Mouse (Mus musculus) liver, adult 2 months (tissue): ENCODE measurements at regions not wholly inside any gene's neighbourhood (a gene's known extent, or its start where the extent isn't known, plus 50 kb on each side); places are given as distances from the start of the nearest gene placed in this dataset.

ENCODE experiments used
- DNase-seq: peaks from one replicate; pipeline ENCODE4 v3.0.0-alpha.2; 2011; ENCODE audit warnings: low read depth, low spot score; ENCODE audit errors: extremely low read depth
- H3K27ac ChIP-seq: fragments of 200-500 bp; replicated peaks from 2 replicates; pipeline ENCODE4 v1.5.1; 2012; ENCODE audit warnings: low read depth, mild to moderate bottlenecking, control low read depth, inconsistent platforms, low read length; ENCODE audit not compliant: insufficient read depth
- H3K27me3 ChIP-seq: fragments of 200-500 bp; 2 replicates; pipeline ENCODE4 v1.6.1; 2012; ENCODE audit warnings: mild to moderate bottlenecking, moderate library complexity, low read length, inconsistent platforms; ENCODE audit not compliant: control insufficient read depth, insufficient read depth
- H3K36me3 ChIP-seq: fragments of 200-500 bp; 2 replicates; pipeline ENCODE4 v1.6.1; 2012; ENCODE audit warnings: low read length, inconsistent platforms; ENCODE audit not compliant: control insufficient read depth, insufficient read depth
- H3K4me1 ChIP-seq: fragments of 200-500 bp; 2 replicates; pipeline ENCODE4 v1.6.1; 2011; ENCODE audit warnings: low read length; ENCODE audit not compliant: control insufficient read depth, insufficient read depth
- H3K4me3 ChIP-seq: fragments of 200-500 bp; 2 replicates; pipeline ENCODE4 v1.5.1; 2011; ENCODE audit warnings: low read depth, mild to moderate bottlenecking, control low read depth, low read length, moderate library complexity; ENCODE audit not compliant: insufficient read depth
- H3K79me2 ChIP-seq: fragments of 200-500 bp; 2 replicates; pipeline ENCODE4 v1.6.1; 2012; ENCODE audit warnings: inconsistent platforms, mild to moderate bottlenecking, low read length, moderate library complexity; ENCODE audit not compliant: control insufficient read depth, insufficient read depth
- H3K9ac ChIP-seq: fragments of 200-500 bp; 2 replicates; pipeline ENCODE4 v1.6.1; 2012; ENCODE audit warnings: low read depth, mild to moderate bottlenecking, control low read depth, inconsistent platforms, low read length
- CTCF ChIP-seq: fragments of 200-500 bp; IDR thresholded peaks from 2 replicates; pipeline ENCODE4 v1.5.1; 2011; ENCODE audit warnings: low read depth, low read length, control low read depth
- POLR2A ChIP-seq: fragments of 200-500 bp; IDR thresholded peaks from 2 replicates; pipeline ENCODE4 v1.6.1; 2011; ENCODE audit warnings: low read length, control low read depth; ENCODE audit not compliant: insufficient read depth; ENCODE audit errors: extremely low read depth
- WGBS: fragments of 180-500 bp; shearing (Covaris S2); methylation state at CpG from one replicate; pipeline ENCODE4 v1.1.7; 2018; 5-methylcytosine and 5-hydroxymethylcytosine counted together

GRCm38 (mm10) chr4:127854776-127855409 is 115.9 kb downstream of the CK137956 start:
- Histone ChIP-seq H3K79me2 (no peaks in the 10 kb centered on the region), H3K4me3 (no peak overlapping the region), H3K36me3 (no peaks in the 10 kb centered on the region), H3K27ac (no peak overlapping the region), H3K4me1 (no peaks in the 10 kb centered on the region), H3K27me3 (no peaks in the 10 kb centered on the region), H3K9ac (no peak overlapping the region)
- TF ChIP-seq POLR2A = no peak
- 71% methylated on average over 3 of the region's 3 CpGs for WGBS
- DNase-seq = no peak

GRCm38 (mm10) chr4:127849306-127849705 is 121.4 kb downstream of the CK137956 start:
- 77% methylated on average over 5 of the region's 5 CpGs for WGBS
- no peaks in the 10 kb centered on the region for H3K4me1 ChIP-seq
- no peaks in the 10 kb centered on the region for H3K27me3 ChIP-seq
- no peak overlapping the region for H3K4me3 ChIP-seq
- DNase-seq = no peak
- H3K79me2 ChIP-seq = no peaks in the 10 kb centered on the region
- TF ChIP-seq CTCF = no peak
- TF ChIP-seq POLR2A = no peak
- no peak overlapping the region for H3K9ac ChIP-seq
- no peak overlapping the region for H3K27ac ChIP-seq
- H3K36me3 ChIP-seq = no peaks in the 10 kb centered on the region

- H3K27me3 ChIP-seq = no peaks in the 10 kb centered on the region
- DNase-seq = no peak
- no peak overlapping the region for H3K27ac ChIP-seq
- H3K79me2 ChIP-seq = no peaks in the 10 kb centered on the region
- H3K4me1 ChIP-seq = no peaks in the 10 kb centered on the region
- TF ChIP-seq CTCF (no peak), POLR2A (no peak)
- no peak overlapping the region for H3K9ac ChIP-seq
- H3K4me3 ChIP-seq = no peak overlapping the region
- no peaks in the 10 kb centered on the region for H3K36me3 ChIP-seq
- 47% methylated on average over 3 of the region's 3 CpGs for WGBS
Measured at GRCm38 (mm10) chr4:127846321-127846720, 124.4 kb downstream of the CK137956 start.

DNA sequence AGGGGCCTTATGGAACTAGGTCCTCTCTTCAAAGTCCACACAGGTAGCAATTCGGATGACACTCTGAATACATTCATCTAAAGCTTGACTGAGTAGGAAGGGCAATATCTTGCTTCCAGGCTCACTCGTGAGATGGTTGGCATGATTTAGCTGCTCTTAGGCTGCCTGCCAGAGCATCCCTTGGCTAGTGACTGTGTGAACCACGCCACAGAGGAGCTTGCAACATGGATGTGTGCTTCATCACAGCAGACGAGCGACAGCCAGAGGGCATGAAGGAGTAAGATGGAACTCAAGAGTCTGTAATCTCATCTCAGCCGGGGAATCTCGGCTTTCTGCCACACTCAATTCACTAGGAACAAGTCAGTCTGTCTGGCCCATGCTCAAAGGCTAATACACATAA is 127.3 kb downstream of the CK137956 start:
- TF ChIP-seq POLR2A (no peak), CTCF (no peak)
- no peaks in the 10 kb centered on the region for H3K4me1 ChIP-seq
- no peaks in the 10 kb centered on the region for H3K27me3 ChIP-seq
- no peak overlapping the region for H3K4me3 ChIP-seq
- H3K79me2 ChIP-seq = no peaks in the 10 kb centered on the region
- 70% methylated on average over 7 of the region's 7 CpGs for WGBS
- no peaks in the 10 kb centered on the region for H3K36me3 ChIP-seq
- H3K27ac ChIP-seq = no peak overlapping the region
- no peak for DNase-seq
- no peak overlapping the region for H3K9ac ChIP-seq

- H3K4me3 ChIP-seq = no peak overlapping the region
- no peaks in the 10 kb centered on the region for H3K36me3 ChIP-seq
- H3K79me2 ChIP-seq = no peaks in the 10 kb centered on the region
- H3K9ac ChIP-seq = no peak overlapping the region
- H3K27me3 ChIP-seq = no peaks in the 10 kb centered on the region
- no peak overlapping the region for H3K27ac ChIP-seq
- TF ChIP-seq CTCF (no peak), POLR2A (no peak)
- no peaks in the 10 kb centered on the region for H3K4me1 ChIP-seq
- 77% methylated on average over 6 of the region's 6 CpGs for WGBS
- DNase-seq = no peak
Measured at GRCm38 (mm10) chr4:127833668-127834067, 137.1 kb downstream of the CK137956 start.

DNA sequence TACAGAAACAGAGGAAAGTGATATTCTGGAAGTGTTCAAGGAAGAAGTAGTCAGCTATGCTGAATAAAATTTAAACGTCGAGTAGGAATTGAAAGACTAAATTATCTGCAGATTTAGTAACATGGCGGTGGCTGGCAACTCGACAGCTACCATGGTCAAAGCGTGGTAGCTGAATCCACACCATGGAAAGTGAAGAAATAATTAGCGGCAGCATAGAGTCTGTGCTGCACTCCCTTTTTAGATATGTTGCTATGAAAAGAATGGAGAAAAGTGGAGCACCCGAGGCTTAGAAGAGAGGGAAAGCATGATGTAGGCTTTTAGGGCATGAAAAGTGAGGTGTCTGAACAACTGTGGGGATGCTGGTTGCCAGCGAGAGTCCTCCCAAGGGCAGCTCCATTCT is 143.8 kb downstream of the CK137956 start:
- 85% methylated on average over 8 of the region's 8 CpGs for WGBS
- TF ChIP-seq CTCF = no peak
- no peak for TF ChIP-seq POLR2A
- no peaks in the 10 kb centered on the region for H3K4me1 ChIP-seq

More for the DNA sequence above, 143.8 kb downstream of the CK137956 start:
- DNase-seq = no peak
- H3K9ac ChIP-seq = no peak overlapping the region
- H3K36me3 ChIP-seq = no peaks in the 10 kb centered on the region
- no peaks in the 10 kb centered on the region for H3K79me2 ChIP-seq
- H3K27ac ChIP-seq = no peak overlapping the region
- H3K27me3 ChIP-seq = no peaks in the 10 kb centered on the region
- no peak overlapping the region for H3K4me3 ChIP-seq
